20 mouse cellular contexts compared by ENCODE assay signal in genomic region chr7:139465538-139465937, GRCm38 (mm10).
"Had no signal": no experiment of that assay in that cellular context is flagged by ENCODE, and none has a peak within 500 bp of the region (broad histone marks: within the 10 kb centered on the region; RNA-seq: fewer than 3 reads in every experiment).

No protein-coding gene starts in this region.

- H3K36me3 ChIP-seq: kidney, embryonic 15.5 days; liver, embryonic 13.5 days; neural tube, embryonic 12.5 days; neural tube, embryonic 15.5 days had no signal

- H3K27me3 ChIP-seq: kidney, embryonic 15.5 days; liver, embryonic 13.5 days; neural tube, embryonic 12.5 days; neural tube, embryonic 15.5 days had no signal

- H3K9ac ChIP-seq: kidney, embryonic 15.5 days; liver, embryonic 13.5 days; neural tube, embryonic 12.5 days; neural tube, embryonic 15.5 days had no signal

- DNase-seq: kidney, adult 8-10 months; kidney, postnatal 10 days; kidney, postnatal 36 days; layer of hippocampus, postnatal 36 days; liver, embryonic 13.5 days; lung, adult 2 months; lung, postnatal 14 days; lung, postnatal 4 days; midbrain, embryonic 14.5 days; right cerebral cortex, adult 18-20 months; right cerebral cortex, postnatal 14 days; right cerebral cortex, postnatal 4 days; thymus, adult 2 months; thymus, postnatal 25 days had no signal

- H3K27ac ChIP-seq: kidney, embryonic 15.5 days; left cerebral cortex, adult 2 months; liver, embryonic 13.5 days; neural tube, embryonic 12.5 days; neural tube, embryonic 15.5 days; stomach, postnatal 0 days had no signal

- H3K4me2 ChIP-seq: kidney, embryonic 15.5 days; liver, embryonic 13.5 days; midbrain, embryonic 11.5 days; neural tube, embryonic 12.5 days; neural tube, embryonic 15.5 days had no signal

- H3K9me3 ChIP-seq: kidney, embryonic 15.5 days; liver, embryonic 13.5 days; neural tube, embryonic 12.5 days; neural tube, embryonic 15.5 days had no signal

- H3K4me3 ChIP-seq: kidney, embryonic 15.5 days; left cerebral cortex, adult 2 months; liver, embryonic 13.5 days; neural tube, embryonic 12.5 days; neural tube, embryonic 15.5 days had no signal
